In the genomic region with DNA sequence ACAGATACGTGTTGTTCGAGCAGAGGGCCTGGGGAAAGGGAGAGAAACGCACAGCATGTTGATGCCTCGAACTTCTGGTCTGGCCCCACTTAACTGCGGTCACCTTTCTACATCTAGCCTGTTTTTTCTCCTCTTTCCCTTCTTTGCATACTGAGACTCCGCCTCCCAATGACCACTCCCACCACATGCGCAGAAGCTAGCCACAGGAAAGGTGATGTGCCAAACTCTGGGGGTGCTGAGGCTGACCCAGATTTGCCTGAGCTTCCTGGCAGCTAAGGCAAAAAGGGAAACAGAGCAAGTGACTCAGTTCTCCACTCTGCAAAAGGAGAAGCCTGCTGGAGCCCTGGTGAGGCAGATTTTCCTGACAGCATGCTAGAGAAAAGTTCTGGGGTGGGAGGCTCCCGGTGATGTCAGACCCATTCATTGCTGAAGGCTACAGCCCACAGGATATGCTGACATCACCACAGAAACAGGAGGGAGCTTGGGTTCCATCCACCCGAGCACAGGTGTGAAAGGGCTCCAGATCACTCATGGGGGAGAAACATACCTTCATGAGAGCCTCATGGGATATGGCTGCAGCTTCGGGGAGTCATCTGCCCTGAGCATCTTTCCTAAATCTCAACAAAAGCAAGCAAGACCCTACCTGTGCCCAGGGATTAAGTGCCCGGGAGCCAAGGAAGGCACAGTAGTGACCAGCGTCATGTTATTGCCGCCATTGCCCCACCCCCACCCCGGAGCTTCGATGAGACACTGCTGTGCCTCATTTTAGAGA, we compare ENCODE assay signal across 10 mouse cellular contexts. TPM values are rescaled to one million over a fixed set of nuclear protein-coding genes. Genes with fewer than 3 reads are reported as not detected.
DNase-seq lines count a peak whose midpoint lies in the region; ATAC-seq and TF ChIP-seq lines count a peak whose summit lies in the region.
"Had no signal": no experiment of that assay in that cellular context is flagged by ENCODE, and none has a peak within 500 bp of the region (broad histone marks: within the 10 kb centered on the region; RNA-seq: fewer than 3 reads in every experiment).

No protein-coding gene starts in this region.

- no peak overlapping the region for H3K4me2 ChIP-seq in hindbrain, postnatal 0 days (ENCODE audit: low read depth, low read length)
- H3K4me2 ChIP-seq: heart, embryonic 13.5 days had no signal

- 75% methylated on average over 15 of the region's 15 CpGs for WGBS in hindbrain, postnatal 0 days

- H3K36me3 ChIP-seq in hindbrain, postnatal 0 days (ENCODE audit: insufficient read depth, low read length) = no peaks in the 10 kb centered on the region
- H3K36me3 ChIP-seq: heart, embryonic 13.5 days had no signal

- H3K9ac ChIP-seq in hindbrain, postnatal 0 days (replicated peaks; ENCODE audit: low read length) = no peak overlapping the region
- H3K9ac ChIP-seq: heart, embryonic 13.5 days had no signal

- H3K4me3 ChIP-seq in bone marrow macrophage, adult 2 months (ENCODE audit: insufficient read depth, low read length) = no peak overlapping the region
- H3K4me3 ChIP-seq in hindbrain, postnatal 0 days (ENCODE audit: low read length) = no peak overlapping the region
- H3K4me3 ChIP-seq: heart, embryonic 13.5 days had no signal

- H3K4me1 ChIP-seq in bone marrow macrophage, adult 2 months (ENCODE audit: control insufficient read depth, insufficient read depth, low read length) = peaks cover 73% of the 10 kb centered on the region
- H3K4me1 ChIP-seq in hindbrain, postnatal 0 days (ENCODE audit: insufficient read depth, low read length) = no peaks in the 10 kb centered on the region

- no peaks in the 10 kb centered on the region for H3K9me3 ChIP-seq in hindbrain, postnatal 0 days (ENCODE audit: low read length)
- H3K9me3 ChIP-seq: heart, embryonic 13.5 days had no signal

- no peak for TF ChIP-seq CTCF in bone marrow macrophage, adult 2 months (IDR thresholded peaks at IDR 0.05; ENCODE audit: low read depth, low read length)
- TF ChIP-seq CTCF in hindbrain, postnatal 0 days (IDR thresholded peaks at IDR 0.05; ENCODE audit: low read depth) = no peak

- intact Hi-C loops in gastrocnemius, postnatal 36 days (cut with DNase I) = no loop called here
- intact Hi-C loops in heart, postnatal 10 days (cut with DNase I) = no loop called here

- peak overlapping the region; percentile 78 for H3K27ac ChIP-seq in bone marrow macrophage, adult 2 months (ENCODE audit: insufficient read depth, low read depth, low read length)
- no peak overlapping the region for H3K27ac ChIP-seq in hindbrain, postnatal 0 days
- H3K27ac ChIP-seq: heart, embryonic 13.5 days had no signal

- peak; percentile 37 for ATAC-seq in megakaryocyte progenitor cell, adult 5-6 weeks (replicated peaks; ENCODE audit: poor library complexity)
- ATAC-seq in hindbrain, postnatal 0 days = no peak
- ATAC-seq: Patski had no signal

- H3K27me3 ChIP-seq in hindbrain, postnatal 0 days (ENCODE audit: insufficient read depth, low read length) = no peaks in the 10 kb centered on the region
- H3K27me3 ChIP-seq: heart, embryonic 13.5 days had no signal

- no peak for TF ChIP-seq POLR2A in bone marrow macrophage, adult 2 months (IDR thresholded peaks at IDR 0.05; ENCODE audit: borderline replicate concordance, low read depth, low read length)

- DNase-seq in thymus, postnatal 4 days = peak; percentile 54
- DNase-seq in thymus, postnatal 36 days = no peak
- DNase-seq in hindbrain, postnatal 0 days (ENCODE audit: low spot score) = no peak
- no peak for DNase-seq in gastrocnemius, postnatal 36 days
- DNase-seq in heart, postnatal 10 days = no peak
- DNase-seq: cerebellum, postnatal 36 days had no signal

RNA-seq across cellular contexts. Expression of a gene that starts 5.0 kb away (rescaled TPM):
- polyA plus RNA-seq in bone marrow macrophage, adult 2 months (2012; ENCODE audit: insufficient read depth, insufficient read length, missing spikeins) = 382 and 398 TPM in 2 replicates
- total RNA-seq in megakaryocyte progenitor cell, adult 5-6 weeks (2015) = 34.6 and 45.8 TPM in 2 replicates
- total RNA-seq in megakaryocyte progenitor cell, adult 5-6 weeks (2017) = 74.9 and 87.2 TPM in 2 replicates
- 6.4 and 6.8 TPM in 2 replicates for total RNA-seq in hindbrain, postnatal 0 days (2014; rRNA removed)
- polyA plus RNA-seq in hindbrain, postnatal 0 days (2015; fragmentation: Nextera tagmentation; extraction: Ambion mirVana) = 5.7 and 7.2 TPM in 2 replicates
- 1 to 10 TPM; 2.0 to 2.1 TPM for total RNA-seq in gastrocnemius, postnatal 36 days (2021)
- 1 to 10 TPM; 4.8 to 6.9 TPM for total RNA-seq in heart, postnatal 10 days (2021)

RNA-seq across cellular contexts. Expression of a gene that starts 19.3 kb away (rescaled TPM):
- 440 and 552 TPM in 2 replicates for polyA plus RNA-seq in bone marrow macrophage, adult 2 months (2012; ENCODE audit: insufficient read depth, insufficient read length, missing spikeins)
- 402 and 432 TPM in 2 replicates for total RNA-seq in megakaryocyte progenitor cell, adult 5-6 weeks (2015)
- total RNA-seq in megakaryocyte progenitor cell, adult 5-6 weeks (2017) = 164 and 243 TPM in 2 replicates
- total RNA-seq in hindbrain, postnatal 0 days (2014; rRNA removed) = 2.0 and 3.4 TPM in 2 replicates
- polyA plus RNA-seq in hindbrain, postnatal 0 days (2015; fragmentation: Nextera tagmentation; extraction: Ambion mirVana) = 5.0 and 6.8 TPM in 2 replicates
- 1 to 10 TPM in 1 of 2 experiments, under 1 TPM in 1; 0.42 to 1.4 TPM for total RNA-seq in gastrocnemius, postnatal 36 days (2021)
- 1 to 10 TPM; 4.6 to 4.7 TPM for total RNA-seq in heart, postnatal 10 days (2021)
- polyA plus RNA-seq: Patski had no signal

RNA-seq across cellular contexts. Expression of a gene that starts 47.4 kb away (rescaled TPM):
- not detected in 2 replicates for polyA plus RNA-seq in bone marrow macrophage, adult 2 months (2012; ENCODE audit: insufficient read depth, insufficient read length, missing spikeins)
- not detected in 2 replicates for total RNA-seq in megakaryocyte progenitor cell, adult 5-6 weeks (2015)
- not detected in 2 replicates for total RNA-seq in megakaryocyte progenitor cell, adult 5-6 weeks (2017)
- 3.1 and 4.0 TPM in 2 replicates for total RNA-seq in hindbrain, postnatal 0 days (2014; rRNA removed)
- polyA plus RNA-seq in hindbrain, postnatal 0 days (2015; fragmentation: Nextera tagmentation; extraction: Ambion mirVana) = 0.97 and 1.0 TPM in 2 replicates
- total RNA-seq in gastrocnemius, postnatal 36 days (2021) = not detected
- total RNA-seq in heart, postnatal 10 days (2021) = under 1 TPM in 1 of 2 experiments, not detected in 1; 0.20 TPM
- polyA plus RNA-seq: heart, embryonic 13.5 days had no signal

Comparison
In these comparisons a context has a peak if more than half of its experiments do, and no peak if none do; other contexts are left out.
1. RNA of a gene that starts 19.3 kb away (total RNA-seq): 164 to 432 TPM in megakaryocyte progenitor cell, adult 5-6 weeks; 4.6 to 4.7 TPM in heart, postnatal 10 days, 2.0 to 3.4 TPM in hindbrain, postnatal 0 days and 0.42 to 1.4 TPM in gastrocnemius, postnatal 36 days; every median in the first group is over 10 times any median in the second.